Mouse (Mus musculus) left cerebral cortex, postnatal 14 days (tissue): ENCODE results near the gene Gm21976. TPM values are rescaled to one million over a fixed set of nuclear protein-coding genes. Genes with fewer than 3 reads are reported as not detected.

Experiments used
- DNase-seq, 2 experiments: peaks; one replicate each; pipeline ENCODE4 v3.0.0; 2021 to 2022; ENCODE audit warnings: low spot score in 2 of 2, mixed read lengths in 1 of 2
- intact Hi-C: fragments of 180-260 bp; cut with DNase I; formaldehyde crosslinking; loops from one replicate; pipeline ENCODE4 v1.15.1; 2025
- long read RNA-seq, 2 experiments: library from polyadenylated mRNA; stranded (forward); transcript quantifications; one replicate each; pipeline ENCODE4 v2.0.0; 2021
- total RNA-seq, 2 experiments: library from RNA; stranded (reverse); gene quantifications; 2 replicates each; pipeline ENCODE4 v1.2.3; 2021

Gm21976 gene
- total RNA-seq, result not detected
- long read RNA-seq, experiment 1, result 0 reads
- long read RNA-seq, experiment 2, result 0 reads

- no peak for DNase-seq
- intact Hi-C loops, result no loop called here
Measured at GRCm38 (mm10) chr13:98279686-98280085, at the start of gene Gm21976. Gene Gm21976, plus strand, starts transcription at chr13:98279887.

- intact Hi-C loops, result loop anchor here (10.0 kb wide), 1 partner anchor 286 kb away; no protein-coding TSS in a partner anchor
- no peak for DNase-seq
Measured at GRCm38 (mm10) chr13:98230511-98230910, 49.2 kb upstream of the Gm21976 start.

DNA sequence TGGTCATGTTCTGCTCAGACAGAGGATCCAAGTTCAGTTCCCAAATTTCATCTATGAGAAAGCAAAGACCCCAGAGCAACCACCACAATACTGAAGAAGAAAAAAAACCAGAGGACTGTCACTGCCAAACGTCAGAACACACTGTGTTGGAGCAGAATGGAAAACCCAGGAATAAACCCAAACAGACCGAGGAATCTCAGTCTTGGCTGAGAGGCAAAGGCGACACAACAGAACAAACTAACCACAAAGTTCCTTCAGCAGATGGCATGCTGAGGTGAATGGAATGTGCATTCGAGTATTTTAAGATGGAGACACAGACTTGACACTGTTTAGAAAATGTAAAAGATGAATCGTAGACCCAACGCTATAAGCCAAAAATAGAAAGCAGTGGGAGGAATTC, 44.2 kb upstream of the Gm21976 start:
- intact Hi-C loops, result loop anchor here (10.0 kb wide), 1 partner anchor 291 kb away; no protein-coding TSS in a partner anchor
- DNase-seq, result peak in 1 of 2 experiments; percentile 54

DNA sequence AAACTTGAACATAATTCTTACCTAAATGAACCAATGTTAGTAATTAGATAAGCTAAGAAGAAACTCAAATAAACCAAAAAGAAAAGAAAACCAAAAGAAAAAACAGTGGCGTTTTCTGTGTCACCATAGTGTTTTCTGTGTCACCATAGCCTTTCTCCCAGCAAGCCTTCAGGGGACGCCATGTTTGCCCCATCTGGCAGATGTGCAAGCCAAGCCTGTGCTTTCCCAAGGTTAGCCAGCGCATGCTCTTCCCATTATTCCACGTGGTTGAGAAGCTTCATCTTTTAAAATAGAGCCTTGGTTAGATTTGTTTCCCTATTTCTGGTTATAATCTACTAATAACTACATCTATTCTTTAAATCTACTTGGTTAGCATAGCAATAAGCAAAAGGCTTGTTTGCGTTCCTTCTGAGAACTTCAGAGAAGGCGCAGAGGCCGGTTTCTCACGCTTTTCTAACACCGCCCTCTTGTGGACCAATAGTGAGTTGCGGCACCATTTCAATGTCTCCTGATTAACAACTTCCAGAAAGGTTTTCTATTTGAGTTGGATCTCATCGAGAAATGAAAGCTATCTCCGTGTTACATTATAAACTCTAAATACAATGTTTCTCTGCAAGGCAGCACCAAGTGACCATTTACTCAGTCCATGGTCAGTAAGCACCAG, 39.6 kb upstream of the Gm21976 start:
- intact Hi-C loops, result loop anchor here (1.0 to 10.0 kb wide), 3 partner anchors 209 to 1005 kb away; no protein-coding TSS in a partner anchor
- peak; percentile 85 to 91 for DNase-seq

- intact Hi-C loops, result loop anchor here (10.0 kb wide), 1 partner anchor 1007 kb away; no protein-coding TSS in a partner anchor
- no peak for DNase-seq
Measured at GRCm38 (mm10) chr13:98241531-98242282, 38.0 kb upstream of the Gm21976 start.

DNA sequence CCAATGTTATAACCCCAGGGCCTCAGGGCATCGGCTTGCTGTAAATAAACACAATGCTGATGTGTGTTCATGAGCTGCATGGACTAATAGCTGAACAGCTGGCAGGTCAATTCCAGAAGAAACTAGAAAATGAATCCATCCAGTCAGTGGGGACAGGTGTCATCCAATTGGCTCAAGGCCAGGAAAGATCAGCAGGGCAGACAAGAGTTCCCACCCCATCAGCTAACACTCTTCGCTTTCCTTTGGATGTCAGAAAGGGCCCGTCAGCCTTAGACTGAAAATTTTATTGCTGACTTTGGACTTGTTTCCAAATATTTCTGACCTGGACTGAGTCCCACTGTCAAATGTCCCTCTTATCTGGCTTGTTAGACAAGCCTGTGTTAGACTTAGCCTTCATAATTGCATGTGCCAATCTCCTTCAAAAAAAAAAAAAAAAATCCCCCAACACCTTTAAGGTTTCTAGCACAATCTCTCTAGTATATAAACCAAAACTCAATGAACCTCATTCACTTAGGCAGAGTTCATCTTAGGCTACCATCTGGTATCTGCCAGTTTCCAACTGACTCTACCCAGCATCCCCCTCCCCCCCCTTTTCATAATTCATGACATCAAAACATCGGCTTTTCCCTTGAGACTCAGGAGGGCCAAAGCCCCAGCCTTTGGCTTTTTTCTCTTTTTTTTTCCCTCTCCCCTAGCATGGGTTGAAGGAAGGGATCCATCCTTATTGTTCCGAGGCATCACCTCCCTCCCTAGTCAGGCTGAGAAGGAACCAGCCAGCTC, 34.9 kb upstream of the Gm21976 start:
- no peak for DNase-seq
- intact Hi-C loops, result loop anchor here (10.0 kb wide), 1 partner anchor 1010 kb away; no protein-coding TSS in a partner anchor

- intact Hi-C loops, result loop anchor here (10.0 kb wide), 1 partner anchor 1011 kb away; no protein-coding TSS in a partner anchor
- DNase-seq, result no peak
Measured at GRCm38 (mm10) chr13:98245386-98245785, 34.3 kb upstream of the Gm21976 start.

GRCm38 (mm10) chr13:98249594-98249993, 30.1 kb upstream of the Gm21976 start:
- intact Hi-C loops, result loop anchor here (10.0 kb wide), 1 partner anchor 1015 kb away; no protein-coding TSS in a partner anchor
- DNase-seq, result no peak

- peak; percentile 78 to 91 for DNase-seq
- intact Hi-C loops, result no loop called here
Measured at GRCm38 (mm10) chr13:98254921-98255320, 24.8 kb upstream of the Gm21976 start.

- peak; percentile 99 for DNase-seq
- intact Hi-C loops, result loop anchor here (5.0 kb wide), 2 partner anchors 34 to 54 kb away; partner anchors contain the start of gene Btf3
Measured at GRCm38 (mm10) chr13:98262636-98263457, 16.8 kb upstream of the Gm21976 start, which contains the start of the genes Utp15 and Ankra2. Gene Utp15, minus strand, starts transcription at chr13:98263041. Gene Ankra2, plus strand, starts transcription at chr13:98263074.

DNA sequence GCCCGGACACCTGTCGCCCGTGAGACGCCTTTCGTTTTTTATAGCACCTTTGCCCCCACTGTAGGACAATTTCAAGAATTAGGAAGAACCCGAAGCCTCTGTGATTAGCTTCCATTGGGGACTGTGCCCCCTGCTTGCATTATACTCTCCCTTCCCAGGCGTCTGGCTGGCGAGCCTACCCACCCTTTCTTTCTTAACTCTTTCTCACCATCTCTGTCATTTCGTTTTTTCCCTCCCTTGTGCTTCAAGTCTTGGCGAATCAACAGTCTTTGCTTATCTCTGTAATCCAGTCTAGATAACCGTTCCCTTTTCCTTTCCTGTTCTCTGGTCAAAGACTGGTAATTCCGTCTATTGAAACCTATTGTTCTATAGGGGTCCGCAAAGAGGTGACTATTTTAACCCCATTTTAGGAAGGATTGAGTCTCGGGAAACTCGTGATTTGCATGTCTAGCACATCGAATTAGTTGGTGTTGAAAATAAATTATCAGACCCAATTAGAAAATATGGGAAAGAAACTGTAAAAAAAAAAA, 16.2 kb upstream of the Gm21976 start:
- DNase-seq, result no peak
- intact Hi-C loops, result loop anchor here (5.0 kb wide), 2 partner anchors 34 to 54 kb away; partner anchors contain the start of gene Btf3

DNA sequence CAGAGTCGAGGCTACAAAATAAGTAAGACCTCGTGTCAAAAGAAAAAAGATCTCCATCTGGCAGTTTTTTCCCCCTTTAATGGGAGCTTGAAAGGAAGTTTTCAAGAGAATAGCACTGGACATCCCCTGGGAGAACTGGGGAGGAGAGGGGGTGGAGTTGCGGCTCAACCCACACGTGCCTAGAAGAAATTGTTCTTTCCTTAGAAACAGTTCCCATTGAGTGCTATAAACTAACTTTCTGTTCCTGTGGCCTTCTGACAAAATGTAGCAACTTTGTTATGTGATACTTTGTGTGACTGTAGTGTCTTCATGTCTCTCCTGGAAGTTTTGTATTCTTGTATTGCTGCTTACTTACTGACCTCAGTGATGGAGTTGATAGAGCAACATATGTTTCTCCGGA, 15.6 kb upstream of the Gm21976 start:
- no peak for DNase-seq
- intact Hi-C loops, result loop anchor here (5.0 kb wide), 2 partner anchors 33 to 53 kb away; partner anchors contain the start of gene Btf3

DNA sequence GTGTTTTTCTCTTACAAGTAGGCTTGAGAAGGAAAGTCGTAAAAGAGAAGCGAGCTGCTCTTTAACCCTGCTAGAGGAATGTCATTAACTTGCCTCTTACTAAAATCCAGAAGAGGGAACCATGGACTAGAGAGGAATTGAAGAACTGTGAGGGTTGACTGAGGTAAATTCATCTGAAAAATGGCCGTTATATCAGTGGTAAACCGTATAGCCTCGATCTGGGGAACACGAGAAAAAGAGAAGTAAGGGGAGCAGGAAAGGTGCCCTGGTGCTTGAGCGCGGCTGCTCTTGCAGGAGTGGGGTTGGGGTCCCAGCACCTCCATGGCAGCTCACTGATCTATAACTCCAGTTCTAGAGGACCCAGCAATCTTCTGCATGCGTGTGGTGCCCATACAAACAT, 5.7 kb upstream of the Gm21976 start:
- intact Hi-C loops, result no loop called here
- DNase-seq, result no peak

DNA sequence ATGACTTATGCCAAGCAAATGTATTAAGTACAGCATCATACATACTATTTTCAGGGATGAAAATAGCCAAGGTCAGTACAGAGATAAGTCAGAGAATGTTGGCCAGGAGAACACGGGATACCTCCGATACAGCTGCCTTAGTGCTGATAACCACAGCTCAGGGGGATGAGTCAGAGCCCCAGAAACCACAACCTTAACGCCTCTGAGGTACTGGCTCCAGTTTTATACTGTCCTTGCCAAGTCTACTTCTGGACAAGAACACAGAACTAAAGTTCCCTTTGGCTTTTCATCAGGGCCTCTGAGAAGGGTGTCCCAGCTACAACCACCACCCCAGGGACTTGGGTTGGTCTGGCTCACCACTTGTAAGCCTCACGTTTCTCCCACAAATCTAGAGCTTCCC, 4.0 kb upstream of the Gm21976 start:
- intact Hi-C loops, result no loop called here

DNA sequence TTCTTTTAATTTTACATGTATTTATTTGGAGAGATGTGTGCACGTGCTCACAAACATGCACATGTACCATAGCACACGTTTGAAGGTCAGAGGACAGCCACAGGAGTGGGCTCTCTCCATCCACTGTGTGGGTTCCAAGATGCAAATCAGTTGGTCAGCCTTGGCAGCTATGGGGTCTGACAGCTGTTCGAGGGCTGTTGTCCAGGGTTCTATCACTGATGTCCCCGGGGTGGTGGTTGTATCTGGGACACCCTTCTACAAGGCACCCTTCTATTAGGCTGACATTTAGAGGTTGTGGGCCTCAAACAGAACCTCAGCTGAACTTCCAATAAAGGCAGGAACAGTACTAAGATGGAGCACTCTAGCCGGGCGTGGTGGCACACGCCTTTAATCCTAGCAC, 3.4 kb upstream of the Gm21976 start:
- DNase-seq, result no peak
- intact Hi-C loops, result no loop called here

More for the DNA sequence above, 4.0 kb upstream of the Gm21976 start:
- no peak for DNase-seq

DNA sequence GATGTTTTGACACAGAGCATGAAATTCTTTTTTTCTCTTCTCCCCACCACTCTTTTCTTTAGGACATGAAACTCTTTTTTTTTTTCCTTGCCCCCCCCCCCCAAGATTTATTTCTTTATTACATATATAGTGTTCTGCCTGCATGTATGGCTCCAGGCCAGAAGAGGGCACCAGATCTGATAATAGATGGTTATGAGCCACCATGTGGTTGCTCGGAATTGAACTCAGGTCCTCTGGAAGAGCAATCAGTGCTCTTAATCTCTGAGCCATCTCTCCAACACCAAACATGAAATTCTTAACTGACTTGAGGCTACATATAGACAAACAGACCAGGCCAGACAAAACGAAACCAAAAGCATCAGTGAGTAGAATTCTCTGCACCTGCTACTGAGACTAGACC, 2.2 kb upstream of the Gm21976 start:
- intact Hi-C loops, result no loop called here
- DNase-seq, result no peak

DNA sequence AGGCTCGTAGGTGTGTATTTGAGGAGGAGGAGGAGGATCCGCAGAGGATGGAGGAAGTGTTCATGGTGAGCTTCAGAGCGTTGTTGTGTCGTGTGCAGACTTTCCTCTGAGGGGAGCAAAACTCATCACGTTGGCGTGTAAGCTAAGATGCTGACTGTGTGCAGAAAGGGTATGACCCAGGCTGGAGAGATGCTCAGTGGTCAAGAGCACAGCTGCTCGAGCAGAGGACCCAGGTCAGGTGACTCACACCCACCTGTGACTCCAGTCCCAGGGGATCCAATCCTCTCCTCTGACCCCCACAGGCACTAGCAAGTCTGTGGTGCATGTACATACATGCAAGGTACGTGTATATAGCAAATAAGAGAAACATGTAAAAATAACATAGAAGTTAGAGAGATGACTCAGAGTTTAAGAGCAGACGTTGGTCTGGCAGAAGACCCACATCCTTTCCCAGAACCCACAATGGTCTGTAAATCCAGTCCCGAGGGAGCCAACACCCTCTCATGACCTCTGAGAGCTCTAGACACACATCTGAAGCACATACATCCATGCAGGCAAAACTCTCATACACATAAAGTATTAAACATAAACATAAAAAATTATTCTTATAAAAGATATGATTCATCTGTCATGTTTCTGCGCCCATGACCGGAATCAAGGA, 1.4 kb downstream of the Gm21976 start:
- intact Hi-C loops, result no loop called here
- DNase-seq, result no peak

- DNase-seq, result no peak
- intact Hi-C loops, result no loop called here
Measured at GRCm38 (mm10) chr13:98290719-98291118, 11.0 kb downstream of the Gm21976 start.
